Mouse (Mus musculus) spleen, adult 2 months (tissue): ENCODE results near the gene Emc1.

Experiments
- CTCF ChIP-seq: fragments of 200-500 bp; IDR thresholded peaks from 2 replicates; pipeline ENCODE4 v1.5.1; 2011; ENCODE audit warnings: mild to moderate bottlenecking, inconsistent platforms; ENCODE audit not compliant: insufficient read depth, insufficient read length, insufficient replicate concordance; ENCODE audit errors: extremely low read depth
- POLR2A ChIP-seq: fragments of 200-500 bp; IDR thresholded peaks from 2 replicates; pipeline ENCODE4 v1.6.1; 2011; ENCODE audit warnings: low read depth, low read length, inconsistent platforms

- TF ChIP-seq CTCF (no peak), POLR2A (no peak)
Measured at GRCm38 (mm10) chr4:139417868-139418267, 65.5 kb downstream of the Emc1 start.
